Mouse (Mus musculus) testis, postnatal 10 days (tissue): ENCODE measurements around the gene Stxbp1.

Experiments
- DNase-seq: peaks from one replicate; pipeline ENCODE4 v3.0.0; 2021; ENCODE audit warnings: low spot score

Stxbp1 gene

DNA sequence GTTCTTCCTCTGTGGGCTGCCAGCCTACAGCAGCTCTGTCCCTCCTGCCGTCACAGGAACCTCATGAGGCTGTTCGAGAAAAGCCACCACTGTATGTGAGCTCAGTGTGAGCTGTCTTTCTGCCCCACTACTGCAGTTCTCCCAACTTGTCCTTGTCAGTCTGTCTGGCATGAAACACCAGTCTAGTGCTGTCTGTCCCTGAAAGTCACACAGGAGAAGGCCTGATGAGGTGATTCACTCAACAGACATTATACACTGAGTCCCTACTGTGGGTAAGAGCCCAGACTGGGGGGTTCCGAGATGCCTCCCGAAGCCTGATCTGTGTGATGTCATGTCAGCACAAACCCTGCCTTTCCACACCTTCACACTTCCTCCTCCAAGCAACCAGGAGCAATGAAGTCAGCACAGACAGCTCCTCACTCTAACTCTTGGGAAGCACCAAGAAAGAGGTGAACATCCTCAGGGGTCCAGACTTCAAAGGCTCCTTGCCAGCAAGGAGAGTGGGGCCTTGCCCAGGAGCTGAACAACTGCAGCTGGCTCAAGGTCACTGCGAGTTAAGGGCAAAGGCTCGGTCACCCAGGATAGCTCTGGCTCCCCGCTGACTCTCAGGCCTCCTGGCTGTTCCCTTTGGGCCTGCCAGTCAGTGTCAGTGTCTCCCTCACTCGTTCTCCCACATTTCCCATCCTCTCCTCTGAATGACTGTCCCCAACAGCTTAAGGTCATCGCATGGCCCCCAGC lies 8.7 kb downstream of the Stxbp1 start:
- DNase-seq = no peak

DNA sequence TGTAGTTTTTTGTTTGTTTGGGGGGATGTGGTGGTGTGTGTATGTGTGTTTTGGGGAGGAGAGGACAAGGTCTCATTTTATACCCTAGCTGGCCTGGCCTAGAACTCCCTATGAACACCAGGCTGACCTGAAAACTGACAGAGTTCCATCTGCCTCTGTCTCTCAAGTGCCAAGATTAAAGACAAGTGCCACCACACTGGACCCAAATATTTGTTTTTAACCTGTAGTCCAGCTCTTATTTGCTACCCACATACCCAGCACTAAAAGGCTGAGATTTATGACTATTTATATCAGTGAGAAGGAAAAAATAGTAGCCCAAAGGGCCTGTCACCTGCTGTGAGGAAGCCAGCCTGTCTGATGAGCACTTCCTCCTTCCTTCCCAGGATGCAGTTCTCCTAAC lies 11.5 kb downstream of the Stxbp1 start:
- no peak for DNase-seq

DNA sequence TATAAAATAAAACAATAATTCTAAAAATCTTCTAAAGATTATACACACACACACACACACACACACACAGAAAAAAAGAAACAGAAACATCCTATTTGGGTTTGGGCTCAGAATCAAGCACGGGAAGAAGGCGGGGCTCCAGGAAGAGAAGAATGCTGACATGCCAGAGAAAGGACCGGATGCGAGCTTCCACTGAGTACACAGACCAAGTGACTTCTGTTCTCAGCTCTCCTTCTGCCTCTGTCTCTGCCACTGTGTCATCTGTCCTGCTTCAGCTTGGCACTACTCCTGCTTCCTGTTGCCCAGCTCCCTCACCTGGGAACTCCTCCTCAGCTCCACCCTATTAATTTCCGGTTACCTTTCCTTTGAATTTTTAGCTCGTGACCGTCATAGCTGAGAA lies 12.5 kb downstream of the Stxbp1 start:
- DNase-seq = no peak

DNA sequence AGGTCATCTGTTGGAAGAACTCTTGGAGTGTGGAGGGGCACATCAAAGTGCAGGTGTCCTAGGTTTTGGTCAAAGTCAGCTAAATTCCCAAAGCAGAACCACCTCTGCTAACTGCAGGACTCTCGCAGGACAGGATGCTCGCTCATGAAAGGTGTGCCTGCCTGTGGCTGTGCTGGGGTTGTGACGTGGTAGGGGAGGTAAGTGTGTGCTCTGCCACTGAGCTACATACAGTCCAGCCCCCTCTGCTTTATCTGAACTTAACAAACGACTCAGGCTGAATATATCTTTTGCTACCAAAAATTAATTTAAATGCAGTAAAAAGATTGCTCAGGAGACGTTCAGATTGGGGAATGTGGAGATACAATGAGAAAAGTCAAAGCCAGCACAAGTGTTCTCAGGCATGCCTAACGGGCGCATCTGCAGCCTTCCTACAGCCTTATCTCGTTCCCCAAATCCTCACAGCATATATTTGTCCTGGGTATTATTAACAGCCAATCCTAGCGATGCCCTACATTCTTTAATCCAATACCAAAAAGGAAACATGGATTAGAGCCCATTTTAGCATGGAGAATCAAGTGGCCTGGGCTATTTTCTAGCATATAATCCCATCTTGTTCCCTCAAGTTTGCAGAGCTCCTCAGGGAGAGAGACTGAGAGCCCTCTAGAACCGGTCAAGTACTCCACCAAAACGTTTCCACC lies 17.9 kb downstream of the Stxbp1 start:
- no peak for DNase-seq

DNA sequence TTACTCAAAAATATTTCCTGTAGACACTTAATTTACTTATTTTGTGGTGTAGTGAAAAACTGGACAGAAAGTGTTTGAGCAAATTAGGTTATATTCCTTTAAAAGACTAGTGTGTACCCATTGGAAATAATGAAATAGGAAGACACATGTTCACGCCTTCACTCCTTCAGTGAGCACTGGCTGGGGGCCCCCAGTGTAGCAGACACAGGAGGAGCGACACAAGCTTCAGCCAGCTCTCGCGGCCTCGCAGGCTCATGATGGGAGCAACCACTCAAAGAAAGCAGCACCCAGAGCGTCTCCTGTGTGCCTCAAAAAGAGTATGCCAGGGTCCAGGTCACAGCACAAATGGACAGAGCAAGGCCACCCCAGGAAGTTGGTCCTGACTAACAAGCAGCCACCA lies 21.2 kb downstream of the Stxbp1 start:
- DNase-seq = no peak

DNA sequence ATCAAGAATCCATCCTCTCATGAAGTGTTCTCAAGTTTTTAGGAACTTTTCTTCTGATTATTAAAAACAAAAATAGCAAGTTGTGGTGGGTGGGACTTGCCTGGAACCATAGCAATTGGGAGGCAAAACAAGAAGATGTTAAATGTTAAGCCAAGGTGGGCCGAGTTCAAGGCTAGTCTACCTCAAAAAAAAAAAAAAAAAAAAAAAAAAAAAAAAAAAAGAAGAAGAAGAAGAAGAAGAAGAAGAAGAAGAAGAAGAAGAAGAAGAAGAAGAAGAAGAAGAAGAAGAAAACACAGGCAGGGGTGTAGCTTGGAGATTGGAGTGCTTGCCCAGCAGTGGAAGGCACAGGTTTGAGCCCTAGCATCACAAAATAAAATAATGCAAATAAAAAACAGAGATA lies 22.3 kb downstream of the Stxbp1 start:
- DNase-seq = no peak

DNA sequence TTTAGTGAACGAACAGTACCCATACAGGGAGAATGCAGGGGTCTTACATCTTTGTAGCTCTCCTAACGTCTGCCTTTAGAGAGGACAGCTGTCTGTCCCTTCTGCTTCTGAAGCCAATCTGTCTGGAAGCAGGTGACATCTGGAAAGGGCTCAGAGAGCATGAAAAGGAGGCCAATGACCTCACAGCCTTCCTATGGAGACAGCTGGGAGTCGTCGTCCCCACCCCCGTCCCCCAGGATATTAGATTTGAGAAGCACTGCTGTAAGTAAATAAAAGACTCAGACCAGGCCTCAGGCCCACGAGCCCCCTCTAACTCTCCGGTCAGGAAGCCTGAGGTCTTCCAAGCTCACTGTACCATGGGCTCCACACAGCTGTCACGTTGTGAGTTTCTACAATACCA lies 22.9 kb downstream of the Stxbp1 start:
- DNase-seq = no peak

DNA sequence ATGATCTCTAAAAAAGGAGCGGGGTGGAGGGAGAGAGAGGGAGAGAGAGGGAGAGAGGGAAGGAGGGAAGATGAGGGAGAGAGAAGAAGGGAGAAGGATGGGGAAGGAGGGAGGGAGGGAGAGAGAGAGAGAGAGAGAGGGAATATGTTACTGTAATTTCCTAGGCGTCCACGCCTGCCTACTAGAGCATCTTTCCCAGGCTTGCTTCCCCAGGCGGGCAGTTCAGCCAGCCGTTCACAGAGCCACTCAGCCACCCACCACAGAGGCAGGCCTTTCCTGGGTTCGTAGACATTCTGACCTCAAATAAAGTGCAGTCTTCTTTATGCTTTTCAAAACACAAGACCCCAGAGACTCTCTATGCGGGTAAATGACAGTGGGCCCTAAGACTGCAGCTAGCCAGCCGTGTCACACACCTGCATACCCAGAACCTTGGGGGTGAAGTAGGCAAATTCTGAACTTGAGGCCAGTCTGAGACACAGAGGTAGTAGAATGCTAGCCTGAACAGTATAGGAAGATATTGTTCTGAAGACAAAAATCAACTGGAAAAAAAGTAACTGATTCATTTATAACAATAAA lies 23.4 kb downstream of the Stxbp1 start:
- no peak for DNase-seq

DNA sequence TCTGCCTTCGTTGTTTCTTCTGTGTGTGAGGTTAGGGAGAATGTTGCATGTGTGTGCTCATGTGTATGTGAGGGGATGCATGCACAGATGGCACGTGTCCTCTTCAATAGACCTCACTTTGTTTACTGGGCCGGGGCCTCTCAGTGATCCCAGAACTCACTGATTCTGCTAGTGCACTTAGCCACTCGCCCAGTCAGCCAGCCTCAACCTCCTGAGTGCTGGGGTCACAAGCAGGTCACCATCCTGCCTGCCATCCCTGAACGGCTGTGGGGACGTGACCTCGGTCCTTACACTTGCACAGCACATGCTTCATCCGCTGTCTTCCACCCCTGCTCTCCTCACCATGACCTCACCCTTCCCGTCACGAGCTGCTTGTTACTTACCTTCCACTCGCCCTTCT lies 23.9 kb downstream of the Stxbp1 start:
- DNase-seq = no peak

DNA sequence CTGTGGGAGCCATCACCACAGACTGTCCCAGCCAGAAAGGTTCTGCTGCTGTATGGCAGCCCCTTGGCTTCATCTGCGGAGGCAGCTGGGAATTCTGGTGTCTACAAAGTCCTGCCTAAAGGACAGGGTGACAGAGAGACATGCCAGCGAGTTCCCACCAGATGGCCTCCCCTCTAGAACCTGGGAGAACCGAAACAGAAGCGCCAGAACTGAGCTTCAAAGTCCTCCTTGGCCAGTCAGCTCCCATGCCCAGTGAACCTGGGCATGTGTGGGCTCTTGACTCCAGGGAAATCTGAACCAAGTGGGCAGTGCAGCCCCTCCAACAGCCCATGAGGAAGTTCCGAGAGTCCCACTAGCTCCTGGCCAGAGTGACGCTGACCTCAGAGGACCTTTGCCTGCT lies 24.4 kb downstream of the Stxbp1 start:
- DNase-seq = no peak

DNA sequence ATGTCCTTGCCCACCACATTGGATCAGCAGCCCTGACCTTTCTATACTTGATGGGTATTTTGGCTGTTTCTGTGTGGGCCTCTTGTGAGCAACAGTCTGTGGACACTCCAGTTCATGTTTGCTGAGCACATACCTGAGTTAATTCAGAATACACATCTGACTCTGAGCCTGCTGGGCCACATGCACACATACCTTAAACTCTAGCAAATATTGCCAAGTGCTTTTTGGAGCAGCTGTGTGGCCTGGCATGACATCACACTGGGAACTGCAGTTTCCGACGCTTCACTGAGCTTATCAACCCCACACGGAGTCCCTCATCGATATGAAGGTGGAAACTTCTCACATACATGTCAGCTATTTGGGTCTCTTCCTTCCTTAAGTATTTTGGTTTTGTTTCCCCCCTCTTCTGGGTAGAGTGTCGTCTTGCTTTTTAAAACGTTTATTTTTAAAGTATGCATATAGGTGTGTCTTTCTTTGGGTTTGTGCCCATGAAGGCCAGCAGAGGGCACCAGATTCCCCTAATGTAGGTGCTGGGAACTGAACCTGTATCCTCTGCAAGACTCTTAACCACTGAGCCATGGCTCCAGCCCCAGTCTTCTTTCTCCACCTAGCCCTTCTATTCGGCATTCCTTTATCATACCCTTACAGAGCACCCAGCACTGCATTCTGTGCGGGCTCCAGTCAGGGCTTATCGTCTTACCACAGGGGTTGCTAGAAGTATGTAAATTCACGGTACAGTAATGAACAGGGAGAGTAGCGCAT lies 25.8 kb downstream of the Stxbp1 start:
- no peak for DNase-seq

DNA sequence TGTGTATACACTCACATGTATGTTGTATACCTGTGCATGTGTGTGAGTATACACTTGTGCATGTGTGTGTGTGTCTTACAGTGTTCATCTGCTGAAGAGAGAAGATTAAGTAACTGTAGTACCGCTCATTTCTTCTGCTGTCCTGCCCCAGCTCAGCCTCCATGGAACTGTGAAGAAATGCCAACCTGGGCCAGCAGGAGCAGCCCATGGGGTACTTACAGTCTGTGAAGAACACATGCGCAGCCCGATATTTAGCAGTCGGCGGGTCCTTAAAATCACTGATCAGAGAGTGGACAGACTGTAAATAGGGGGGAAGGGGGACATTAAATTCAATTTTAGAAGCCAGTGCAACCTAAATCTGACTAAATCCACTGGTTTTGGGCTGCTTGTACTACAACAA lies 28.8 kb downstream of the Stxbp1 start:
- DNase-seq = no peak

DNA sequence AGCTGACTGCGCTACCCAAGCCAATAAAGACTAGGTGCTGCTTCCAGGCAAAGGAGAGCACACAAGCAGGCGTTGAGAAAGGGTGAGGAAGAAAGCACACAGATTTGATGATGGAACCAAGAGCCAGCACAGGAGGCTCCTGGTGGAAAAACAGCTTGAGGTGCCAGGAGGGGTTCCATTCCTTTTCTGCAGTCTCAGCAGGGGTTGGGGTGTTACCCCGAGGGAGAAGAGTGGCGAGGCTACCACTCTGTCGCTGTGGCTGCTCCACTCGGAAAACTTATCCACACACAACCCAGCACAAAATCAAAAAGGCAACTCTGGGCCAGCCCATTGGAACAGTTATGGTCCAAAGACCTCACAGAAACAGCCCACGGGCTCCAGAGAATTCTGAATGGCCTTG lies 29.5 kb downstream of the Stxbp1 start:
- no peak for DNase-seq

DNA sequence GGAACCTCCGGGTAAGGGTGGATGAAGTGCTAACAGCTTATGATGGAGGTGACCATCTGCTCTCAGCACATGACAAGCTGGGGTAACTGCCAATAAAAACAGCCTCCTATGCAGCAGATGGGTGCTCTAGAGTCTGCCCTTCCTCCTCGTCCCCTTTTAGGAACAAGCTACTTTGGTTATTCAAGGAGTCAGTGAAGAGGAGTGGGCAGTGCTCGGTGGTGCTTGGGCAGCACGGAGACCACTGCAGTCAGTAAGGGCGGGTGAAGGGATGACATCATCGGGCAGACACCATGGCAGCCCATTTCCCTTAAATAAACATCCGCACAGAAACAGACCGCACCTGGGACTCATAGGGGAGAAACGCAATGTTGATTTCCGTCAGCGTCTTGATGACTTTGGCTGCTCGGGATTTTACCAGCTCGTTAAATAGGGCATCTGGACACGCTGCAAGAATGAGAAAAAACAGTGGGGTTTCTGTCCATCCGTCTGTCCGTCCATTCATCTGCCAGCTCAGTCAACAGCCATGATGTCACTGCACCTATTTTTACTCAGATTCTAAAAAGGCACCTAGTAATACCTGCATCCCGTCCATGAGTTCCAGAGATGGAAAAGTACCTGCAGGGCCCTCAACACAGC lies 30.0 kb downstream of the Stxbp1 start:
- no peak for DNase-seq

DNA sequence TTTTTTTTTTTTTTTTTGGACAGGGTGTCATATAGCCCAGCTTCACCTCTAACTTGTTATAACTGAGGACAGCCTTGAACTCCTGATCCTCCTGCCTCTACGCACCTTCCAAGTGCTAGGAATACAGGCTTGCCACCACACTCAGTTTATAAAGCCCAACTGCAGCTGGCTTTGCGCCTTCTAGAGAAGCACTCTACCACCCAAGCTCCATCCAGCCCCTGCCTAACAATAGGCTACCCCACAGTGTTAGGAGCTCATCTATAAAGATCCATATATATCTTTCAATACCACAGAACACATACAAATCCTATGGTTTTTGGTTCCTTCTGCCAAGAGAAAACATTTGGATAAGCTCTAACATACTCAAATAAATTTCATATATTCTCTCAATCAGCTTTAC lies 30.5 kb downstream of the Stxbp1 start:
- DNase-seq = no peak

DNA sequence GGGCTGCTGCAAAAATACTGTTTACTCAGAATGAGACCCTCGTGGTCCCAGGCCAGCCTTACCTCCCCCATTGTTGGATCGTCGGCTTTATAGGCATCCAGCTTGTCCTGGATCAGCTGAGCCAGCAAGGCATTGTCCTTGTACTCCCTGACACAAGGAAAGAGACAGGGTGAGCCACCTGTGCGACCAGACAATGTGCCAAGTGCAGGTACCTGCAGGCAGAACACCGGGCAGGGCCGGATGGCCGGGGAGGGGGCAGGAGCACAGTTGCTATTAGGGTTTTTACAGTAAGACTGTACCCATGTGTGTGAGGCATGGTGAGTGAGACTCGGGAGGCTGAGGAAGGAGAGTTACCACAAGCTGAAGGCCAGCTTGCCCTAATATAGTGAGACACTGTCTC lies 35.1 kb downstream of the Stxbp1 start:
- DNase-seq = no peak

DNA sequence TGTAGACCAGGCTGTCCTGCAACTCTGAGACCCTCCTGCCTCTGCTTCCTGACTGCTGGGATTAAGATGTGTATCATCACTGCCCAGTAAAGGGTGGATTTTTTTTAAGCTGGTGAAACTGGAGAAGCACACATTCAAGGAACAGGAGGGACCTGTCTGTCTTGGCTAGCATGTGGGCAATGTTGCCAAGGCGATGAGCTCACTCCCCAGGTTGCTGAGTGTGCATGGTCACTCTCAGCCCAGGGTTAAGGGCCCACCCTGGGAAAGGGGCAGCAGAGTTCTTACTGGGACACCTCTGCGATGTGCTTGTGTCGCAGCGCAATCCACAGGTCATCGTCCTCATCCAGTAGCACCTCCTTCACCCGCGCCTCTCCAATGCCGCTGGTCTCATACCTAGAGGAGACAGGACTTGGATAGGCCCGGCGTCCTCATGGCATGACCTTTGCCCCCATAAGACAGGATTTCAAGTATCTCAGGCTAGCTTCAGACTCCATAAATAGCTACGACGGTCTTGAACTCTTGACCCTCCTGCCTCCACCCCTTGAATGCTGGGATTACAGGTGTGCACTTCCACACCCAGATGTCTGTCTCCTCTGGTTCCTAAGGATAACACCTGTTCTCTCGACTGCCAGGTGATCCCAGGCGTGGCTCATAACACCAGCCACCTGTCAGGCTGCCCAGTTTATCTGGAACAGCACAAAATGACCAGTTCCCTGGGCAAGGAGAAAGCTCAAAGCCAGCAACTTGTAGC lies 38.1 kb downstream of the Stxbp1 start:
- DNase-seq = no peak

DNA sequence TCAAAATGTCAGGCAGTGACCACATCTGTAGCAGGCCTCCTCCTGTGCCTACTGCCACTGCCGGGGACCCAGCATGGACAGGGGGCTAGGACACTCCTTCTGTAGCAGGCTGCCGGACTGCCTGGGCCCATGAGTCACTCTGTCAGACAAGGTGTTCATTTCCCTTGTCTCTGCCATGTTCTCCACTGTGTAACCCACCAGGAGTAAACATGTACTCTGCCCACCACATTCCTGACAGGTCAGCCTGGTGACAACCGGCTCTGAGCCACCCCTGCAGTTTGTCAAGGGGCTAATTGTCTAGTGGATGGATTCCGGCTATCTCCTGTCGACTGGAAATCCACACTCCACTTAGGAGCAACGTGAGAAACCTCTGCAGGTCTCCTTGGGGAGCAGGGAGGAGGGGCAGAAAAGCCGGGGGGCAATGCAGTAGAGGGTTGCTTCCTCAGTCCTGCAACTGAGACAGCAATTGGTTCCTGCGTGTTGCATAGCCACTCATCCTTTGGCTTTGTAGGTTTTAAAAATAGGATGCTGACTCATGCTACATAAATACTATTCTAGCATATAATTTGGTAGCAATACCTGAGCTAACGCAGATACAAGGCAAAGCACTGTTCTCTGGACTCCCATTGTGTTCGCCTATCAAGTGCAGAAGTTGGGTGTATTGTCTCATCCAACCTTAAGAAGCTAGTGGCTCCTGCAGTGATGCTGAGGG lies 48.6 kb downstream of the Stxbp1 start:
- no peak for DNase-seq

DNA sequence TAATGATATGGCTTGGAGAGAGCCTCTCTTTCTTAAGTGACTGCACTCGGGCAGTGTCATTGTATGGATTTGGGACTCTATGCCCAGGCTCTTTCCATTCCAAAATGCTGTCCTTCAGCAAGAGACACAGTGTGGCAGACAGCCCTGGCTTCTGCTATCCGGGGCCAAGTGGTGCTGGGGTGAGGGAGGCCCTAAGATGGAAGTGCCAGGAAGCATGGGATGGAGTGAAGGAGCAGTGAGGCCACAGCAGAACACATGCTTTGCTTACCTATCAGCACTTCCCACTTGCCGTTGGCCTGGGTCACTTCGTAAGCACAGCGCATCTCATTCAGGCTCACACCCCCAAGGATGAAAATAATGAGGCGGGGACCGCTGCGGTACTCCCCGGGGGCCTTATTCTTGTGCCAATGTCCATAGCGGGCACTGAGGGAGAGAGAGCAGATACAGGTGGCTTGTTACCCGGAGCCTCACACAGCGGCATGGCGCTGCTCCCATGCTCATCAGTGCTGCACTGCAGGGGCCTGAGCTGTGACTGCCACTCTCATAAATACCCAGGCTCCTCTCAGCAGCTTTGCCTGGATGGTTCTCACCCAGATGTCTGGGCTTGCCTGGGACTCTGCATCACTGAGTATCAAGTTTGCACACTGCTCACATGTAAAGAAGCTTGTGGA lies 51.2 kb downstream of the Stxbp1 start:
- no peak for DNase-seq

DNA sequence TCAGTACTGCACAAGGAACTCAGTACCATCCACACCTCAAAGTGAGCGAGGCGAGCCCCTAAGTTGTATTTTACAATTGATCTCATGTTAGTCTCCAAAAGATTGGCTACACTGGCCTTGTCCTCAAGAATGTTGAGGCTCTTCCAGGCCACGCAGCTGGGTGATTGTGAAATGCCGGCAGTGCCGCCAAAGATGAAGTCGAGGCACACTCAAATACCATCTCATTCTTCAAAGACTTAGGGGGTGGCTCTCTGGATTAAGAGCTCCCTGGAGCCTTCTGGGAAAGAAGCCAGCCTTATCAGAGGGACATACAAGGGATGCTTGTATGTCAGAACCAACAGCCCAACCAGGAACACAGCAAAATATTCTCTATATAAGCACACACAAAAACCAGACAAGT lies 55.7 kb downstream of the Stxbp1 start:
- no peak for DNase-seq
